Mouse (Mus musculus): ENCODE measurements around the gene Apon.

Apon gene

DNA sequence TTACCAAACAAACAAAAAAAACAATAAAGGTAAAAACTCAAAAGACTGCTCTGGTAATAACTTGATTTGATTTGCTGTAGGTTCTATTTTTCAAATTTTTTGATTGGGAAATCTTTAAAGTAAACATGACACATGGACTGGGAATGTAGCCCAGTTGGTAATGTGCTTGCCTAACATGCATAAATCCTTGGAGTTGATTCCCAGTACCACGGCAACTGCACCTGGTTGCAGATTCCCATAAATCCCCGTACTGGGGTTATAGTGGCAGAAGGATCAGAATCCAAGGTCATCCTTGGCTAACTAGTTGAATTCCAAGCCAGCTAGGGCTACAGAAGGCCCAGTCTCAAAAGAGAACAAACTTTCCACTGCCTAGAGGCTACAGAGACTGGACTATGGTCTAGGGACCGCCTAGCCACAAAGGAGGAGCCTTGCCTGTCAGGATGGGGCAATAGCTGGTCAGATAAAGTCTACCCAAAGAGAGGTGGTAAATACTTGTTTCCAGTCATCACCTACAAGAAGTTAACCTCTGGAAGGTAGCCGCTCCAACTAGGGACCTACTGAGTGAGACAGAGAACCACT lies at the start of gene Apon:
Gene Apon, plus strand, starts transcription at position 420 of the 579 bp plus-strand sequence.
- in situ Hi-C loops (cut with MboI; ENCODE audit: unreplicated experiment in 2 of 2) = no loop called here

DNA sequence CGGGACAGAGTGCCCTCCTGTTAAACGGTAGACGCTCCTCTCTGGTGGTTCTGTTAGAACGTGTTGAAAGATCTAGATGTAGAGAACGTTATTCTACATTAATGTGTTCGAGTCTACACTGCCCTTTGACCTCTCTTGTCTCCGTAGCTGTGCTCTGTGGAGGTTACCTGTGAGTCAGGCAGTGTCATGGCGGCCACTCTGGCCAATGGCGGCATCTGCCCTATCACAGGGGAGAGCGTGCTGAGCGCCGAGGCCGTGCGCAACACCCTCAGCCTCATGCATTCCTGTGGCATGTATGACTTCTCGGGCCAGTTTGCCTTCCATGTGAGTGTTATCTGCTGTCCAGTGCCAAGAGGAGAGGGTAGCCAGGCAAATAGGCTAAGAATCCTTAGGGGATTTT lies 49.0 kb upstream of the Apon start:
- in situ Hi-C loops (cut with MboI; ENCODE audit: unreplicated experiment in 2 of 2) = no loop called here

- in situ Hi-C loops (cut with MboI; ENCODE audit: unreplicated experiment in 2 of 2) = no loop called here
These were observed 45.6 kb upstream of the Apon start for GRCm38 (mm10) chr10:128208326-128208725.

DNA sequence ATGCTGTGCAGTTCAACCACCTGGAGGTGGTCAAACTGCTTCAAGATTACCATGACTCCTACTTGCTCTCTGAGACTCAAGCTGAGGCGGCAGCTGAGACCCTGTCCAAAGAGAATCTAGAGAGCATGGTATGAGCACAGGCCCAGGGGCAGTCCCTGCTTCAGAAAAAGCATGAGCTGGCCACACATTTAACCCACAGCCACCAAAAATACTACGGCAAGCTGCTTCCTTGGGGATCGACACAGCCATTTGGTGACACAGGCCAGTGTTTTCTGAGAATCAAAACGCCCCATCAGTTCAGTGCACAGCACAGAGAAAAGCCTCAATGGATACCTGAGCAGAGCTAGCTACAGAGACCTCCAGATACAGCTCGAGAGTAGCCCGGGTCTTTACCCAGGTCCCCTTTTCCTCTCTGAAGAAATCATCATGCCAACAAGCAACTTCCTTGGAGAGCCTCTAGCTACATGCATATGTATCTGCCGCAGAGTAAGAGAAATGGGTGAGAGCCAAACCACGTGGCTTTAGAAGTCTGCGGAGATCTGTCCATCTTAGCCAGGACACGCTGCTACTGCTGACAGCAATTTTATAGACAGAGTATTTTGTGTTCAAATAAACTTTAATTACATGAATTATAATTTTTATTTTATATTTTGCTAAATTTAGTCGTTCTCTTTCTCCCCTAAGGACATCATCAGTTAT lies 44.4 kb upstream of the Apon start:
- in situ Hi-C loops (cut with MboI; ENCODE audit: unreplicated experiment in 2 of 2) = loop anchor here (5.0 to 10.0 kb wide), 3 partner anchors 73 to 245 kb away; partner anchors contain the start of gene Smarcc2 (in 1 of the 2)

- in situ Hi-C loops (cut with MboI; ENCODE audit: unreplicated experiment in 2 of 2) = loop anchor here (5.0 to 10.0 kb wide), 3 partner anchors 72 to 245 kb away; partner anchors contain the start of gene Smarcc2 (in 1 of the 2)
These were observed 43.8 kb upstream of the Apon start for GRCm38 (mm10) chr10:128210131-128210530.

DNA sequence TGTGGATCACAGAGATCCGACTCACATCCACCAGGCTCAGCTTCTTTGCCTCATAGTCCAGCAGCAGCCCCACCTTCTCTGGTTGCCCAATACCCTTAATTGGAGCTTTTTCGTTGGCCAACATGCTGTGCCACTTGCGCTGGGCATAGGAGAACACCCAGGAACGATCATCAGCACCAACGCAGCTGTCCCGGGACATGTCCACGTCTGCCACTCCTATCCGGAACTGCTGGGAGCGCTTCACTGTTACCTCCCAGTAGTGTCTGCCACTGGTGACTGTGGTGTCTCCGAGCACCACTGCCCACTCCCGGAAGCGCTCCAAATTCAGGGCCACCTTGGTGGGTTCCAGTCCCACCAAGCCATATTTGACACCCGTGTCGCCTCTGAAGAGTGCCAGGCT lies 42.9 kb upstream of the Apon start:
- in situ Hi-C loops (cut with MboI; ENCODE audit: unreplicated experiment in 2 of 2) = loop anchor here (5.0 to 10.0 kb wide), 3 partner anchors 71 to 244 kb away; partner anchors contain the start of gene Smarcc2 (in 1 of the 2)

GRCm38 (mm10) chr10:128211390-128212108 lies 42.3 kb upstream of the Apon start, which contains the start of gene Spryd4:
Spryd4 (minus strand) TSS chr10:128211807.
- in situ Hi-C loops (cut with MboI; ENCODE audit: unreplicated experiment in 2 of 2) = loop anchor here (5.0 to 10.0 kb wide), 3 partner anchors 71 to 243 kb away; partner anchors contain the start of gene Smarcc2 (in 1 of the 2)

- in situ Hi-C loops (cut with MboI; ENCODE audit: unreplicated experiment in 2 of 2) = loop anchor here (5.0 to 10.0 kb wide), 3 partner anchors 70 to 243 kb away; partner anchors contain the start of gene Smarcc2 (in 1 of the 2)
These were observed 41.7 kb upstream of the Apon start for GRCm38 (mm10) chr10:128212148-128212547.

DNA sequence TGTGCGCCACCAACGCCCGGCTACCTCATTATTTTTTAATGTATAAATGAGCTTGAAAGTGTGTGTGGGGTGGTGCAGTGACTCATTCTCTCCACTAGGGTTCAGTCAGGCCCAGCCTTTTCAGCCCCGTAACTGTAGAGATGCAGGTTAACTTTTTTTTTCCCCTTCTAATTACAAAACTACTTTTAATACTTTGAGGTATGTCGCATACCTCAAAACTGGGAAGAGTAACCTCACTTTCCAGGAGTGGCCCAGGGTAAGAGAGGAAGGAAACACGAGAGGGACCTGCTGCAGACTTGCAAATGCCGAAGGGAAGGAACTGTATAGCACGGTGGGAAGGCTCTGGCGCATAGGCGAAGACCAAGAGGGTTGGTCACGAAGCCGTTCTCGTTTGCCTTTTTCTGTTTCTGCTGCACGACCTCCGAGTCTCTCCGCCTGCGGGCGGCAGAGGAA lies 41.0 kb upstream of the Apon start:
- in situ Hi-C loops (cut with MboI; ENCODE audit: unreplicated experiment in 2 of 2) = loop anchor here (5.0 to 10.0 kb wide), 3 partner anchors 69 to 242 kb away; partner anchors contain the start of gene Smarcc2 (in 1 of the 2)

DNA sequence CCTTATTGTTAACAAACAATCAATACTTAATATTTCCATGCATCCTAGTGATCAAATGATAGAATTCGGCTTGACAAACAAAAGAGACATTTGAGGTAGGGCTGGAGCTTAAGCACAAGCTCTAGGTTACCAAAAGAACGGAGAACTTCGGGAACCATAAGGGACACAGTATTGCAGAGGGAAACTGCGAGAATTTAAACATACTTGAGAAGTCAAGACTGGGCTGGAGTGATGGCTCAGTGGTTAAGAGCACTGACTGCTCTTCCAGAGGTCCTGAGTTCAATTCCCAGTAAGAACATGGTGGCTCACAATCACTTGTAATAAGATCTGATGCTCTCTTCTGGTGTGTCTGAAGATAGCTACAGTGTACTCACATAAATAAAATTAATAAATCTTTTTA lies 39.8 kb upstream of the Apon start:
- in situ Hi-C loops (cut with MboI; ENCODE audit: unreplicated experiment in 2 of 2) = loop anchor here (5.0 to 10.0 kb wide), 3 partner anchors 68 to 241 kb away; partner anchors contain the start of gene Smarcc2 (in 1 of the 2)

DNA sequence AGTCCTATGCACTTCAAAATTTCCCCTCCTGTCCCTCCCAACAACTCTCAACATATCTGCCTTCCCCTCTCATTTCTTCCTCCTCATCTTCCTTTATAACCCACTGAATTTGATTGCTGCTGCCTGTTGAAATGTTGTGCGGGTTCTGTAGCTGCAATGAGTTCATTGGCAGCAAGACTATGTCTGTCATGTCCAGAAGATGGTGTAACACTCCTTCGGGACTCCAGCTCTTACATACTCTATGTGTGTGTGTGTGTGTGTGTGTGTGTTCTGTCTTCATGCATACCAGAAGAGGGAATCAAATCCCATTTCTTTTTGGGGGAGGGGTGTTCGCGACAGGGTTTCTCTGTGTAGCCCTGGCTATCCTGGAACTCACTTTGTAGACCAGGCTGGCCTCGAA lies 38.9 kb upstream of the Apon start:
- in situ Hi-C loops (cut with MboI; ENCODE audit: unreplicated experiment in 2 of 2) = loop anchor here (5.0 to 10.0 kb wide), 3 partner anchors 67 to 240 kb away; partner anchors contain the start of gene Smarcc2 (in 1 of the 2)

GRCm38 (mm10) chr10:128218387-128219117 lies 35.3 kb upstream of the Apon start:
- in situ Hi-C loops (cut with MboI; ENCODE audit: unreplicated experiment in 2 of 2) = loop anchor here in 1 of 2 experiments (10.0 kb wide), 1 partner anchor 236 kb away; the partner anchor contains the start of gene Smarcc2

DNA sequence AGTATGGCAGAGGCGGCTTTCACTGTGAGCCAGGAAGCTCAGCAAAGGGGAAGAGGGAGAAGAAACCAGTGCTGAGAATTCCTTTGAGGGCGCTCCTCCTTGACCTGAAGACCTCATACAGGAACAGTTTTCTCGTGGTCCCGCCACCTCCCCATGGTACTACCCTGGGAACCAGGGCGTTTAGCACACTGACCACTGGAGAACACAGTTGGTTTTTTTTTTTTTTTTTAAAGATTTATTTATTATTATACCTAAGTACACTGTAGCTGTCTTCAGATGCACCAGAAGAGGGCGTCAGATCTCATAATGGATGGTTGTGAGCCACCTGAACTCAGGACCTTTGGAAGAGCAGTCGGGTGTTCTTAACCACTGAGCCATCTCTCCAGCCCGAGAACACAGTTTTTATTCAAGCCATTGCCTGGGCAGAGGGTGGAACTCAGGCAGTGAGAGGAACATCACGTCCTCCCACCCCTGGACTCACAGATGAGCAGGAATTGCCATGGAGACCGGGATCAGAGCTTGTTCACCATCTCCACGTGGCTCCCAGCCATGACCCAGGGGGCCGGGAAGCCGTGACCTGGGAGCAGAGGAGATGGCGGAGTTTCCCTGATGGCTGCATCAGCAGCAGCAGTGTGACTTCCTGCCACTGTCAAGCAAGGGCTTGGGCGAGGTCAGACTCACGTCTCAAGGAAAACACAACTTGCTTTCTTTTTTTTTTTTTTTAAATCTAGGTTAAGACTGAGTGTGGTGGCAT lies 32.2 kb upstream of the Apon start:
- in situ Hi-C loops (cut with MboI; ENCODE audit: unreplicated experiment in 2 of 2) = no loop called here

DNA sequence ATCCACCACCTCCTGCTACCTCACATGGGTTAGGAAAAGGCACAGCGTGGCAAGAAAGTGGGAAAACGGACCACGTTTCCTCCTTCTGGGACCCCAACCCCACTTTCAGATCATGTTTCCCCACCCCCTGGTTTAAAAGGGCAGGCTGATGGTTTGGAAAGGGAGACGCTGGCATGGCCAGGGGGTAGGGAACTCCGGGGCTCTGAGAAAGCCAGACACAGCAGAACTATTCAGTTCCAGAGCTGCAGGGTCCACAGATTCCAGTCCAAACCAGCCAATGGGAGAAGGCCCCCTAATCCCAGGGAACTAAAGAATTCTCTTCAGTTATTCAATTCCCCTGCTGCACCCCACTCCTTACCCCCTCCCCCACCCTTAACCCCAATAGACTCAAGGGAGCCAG lies 28.8 kb upstream of the Apon start:
- in situ Hi-C loops (cut with MboI; ENCODE audit: unreplicated experiment in 2 of 2) = no loop called here

GRCm38 (mm10) chr10:128225538-128225937 lies 28.4 kb upstream of the Apon start, which contains the start of gene Mip:
Mip (plus strand) TSS chr10:128225838.
- in situ Hi-C loops (cut with MboI; ENCODE audit: unreplicated experiment in 2 of 2) = no loop called here

DNA sequence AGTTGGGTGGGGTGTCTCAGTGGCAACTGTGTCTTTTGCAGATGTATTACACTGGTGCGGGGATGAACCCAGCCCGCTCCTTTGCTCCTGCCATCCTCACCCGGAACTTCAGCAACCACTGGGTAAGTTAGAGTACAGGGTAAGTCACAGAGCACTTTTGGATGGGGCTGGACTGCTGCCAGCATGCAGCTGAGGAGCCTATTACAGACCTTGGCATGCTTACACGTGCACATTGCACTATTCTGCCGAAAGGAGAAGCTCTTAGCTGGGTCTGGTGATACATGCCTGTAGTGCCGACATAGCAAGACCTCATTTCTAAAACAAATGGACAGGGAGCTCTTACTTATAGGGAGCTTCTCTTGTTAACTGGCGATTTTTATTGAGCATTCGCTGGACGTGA lies 26.3 kb upstream of the Apon start:
- in situ Hi-C loops (cut with MboI; ENCODE audit: unreplicated experiment in 2 of 2) = no loop called here

DNA sequence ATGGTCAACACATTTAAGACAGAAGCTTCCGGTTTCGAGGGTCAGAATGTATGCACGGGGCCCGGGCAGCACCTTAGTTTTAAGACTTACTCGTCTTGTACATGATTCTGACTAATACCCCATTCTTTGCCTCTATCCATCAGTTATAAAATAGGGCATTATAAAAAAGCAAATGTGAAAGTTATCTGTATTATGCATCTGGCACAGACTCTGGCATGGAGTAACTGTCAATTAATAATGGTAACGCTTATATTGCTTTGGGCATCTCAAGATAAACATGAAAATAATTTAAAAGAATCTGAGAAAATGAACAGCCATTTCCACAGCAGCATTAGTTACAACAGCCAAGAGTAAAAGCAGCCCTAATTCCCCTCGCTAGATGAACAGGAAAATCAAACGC lies 25.9 kb upstream of the Apon start:
- in situ Hi-C loops (cut with MboI; ENCODE audit: unreplicated experiment in 2 of 2) = no loop called here

- in situ Hi-C loops (cut with MboI; ENCODE audit: unreplicated experiment in 2 of 2) = no loop called here
These were observed 23.3 kb upstream of the Apon start for GRCm38 (mm10) chr10:128230582-128230981.

DNA sequence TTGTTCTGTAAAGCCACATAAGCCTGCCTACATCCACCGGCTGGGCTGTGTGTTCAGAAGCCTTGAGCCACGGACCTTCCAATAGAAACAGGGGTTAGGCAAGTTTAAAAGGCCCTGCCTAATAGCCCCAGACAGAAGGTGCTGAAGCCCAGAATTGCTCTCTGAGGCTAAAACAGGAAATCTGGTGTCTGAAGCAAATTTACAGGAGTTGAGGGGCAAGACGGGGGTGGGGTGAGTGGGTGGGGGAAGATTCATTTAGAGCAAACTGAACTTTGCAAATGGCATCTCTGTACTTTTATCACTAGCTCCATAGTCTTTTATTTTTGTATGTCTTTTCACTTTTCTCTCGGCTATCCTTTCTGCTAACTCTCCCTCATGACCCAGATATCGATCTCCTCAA lies 22.8 kb upstream of the Apon start:
- in situ Hi-C loops (cut with MboI; ENCODE audit: unreplicated experiment in 2 of 2) = no loop called here
